Mouse (Mus musculus) liver, adult (tissue): Measurements from ENCODE around the gene Pik3c2g.

ENCODE experiments used
- GATA4 ChIP-seq: IDR thresholded peaks from 2 replicates; pipeline ENCODE4 v1.6.1; 2014; ENCODE audit warnings: mild to moderate bottlenecking, low read length; ENCODE audit not compliant: insufficient replicate concordance

The Pik3c2g gene

DNA sequence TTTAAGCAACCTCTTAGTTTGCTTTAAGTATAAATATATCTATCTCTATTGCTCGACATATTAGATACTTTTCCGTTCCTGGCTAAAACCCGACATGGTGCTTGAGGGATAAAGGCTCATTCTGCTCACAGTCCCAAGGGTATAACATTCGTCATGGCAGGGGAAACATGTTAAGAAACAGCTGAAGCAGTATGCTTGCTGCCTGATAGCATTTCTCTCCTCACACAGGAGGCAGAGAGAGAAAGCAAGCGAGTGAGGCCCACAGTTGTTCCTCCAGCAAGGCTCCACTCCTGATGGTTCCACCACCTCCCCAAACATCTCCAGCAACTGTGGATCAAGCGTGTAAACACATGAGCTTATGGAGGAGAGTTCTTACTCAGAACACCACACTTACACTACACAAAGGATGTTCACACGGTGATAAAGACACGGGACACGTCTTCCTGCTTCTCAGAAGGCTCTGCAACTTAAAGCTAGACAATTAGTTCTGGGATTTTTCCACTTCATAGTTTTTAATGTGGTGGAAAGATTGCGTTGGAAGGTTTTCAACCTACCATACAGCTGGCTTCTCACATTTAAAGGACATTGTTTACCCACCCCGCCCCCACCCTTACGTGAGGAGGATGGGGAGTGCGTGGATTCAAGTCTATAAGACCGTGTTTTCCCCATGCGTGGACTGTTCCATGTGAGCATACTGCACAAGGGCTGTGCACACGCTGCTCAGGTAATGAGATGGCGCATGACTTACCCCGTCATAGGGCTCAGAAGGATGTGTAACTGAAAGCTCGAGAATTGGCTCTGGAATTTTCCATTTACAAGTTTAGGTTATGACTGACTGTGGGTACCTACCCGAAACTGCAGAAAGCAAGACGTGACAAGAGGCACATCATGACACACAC is 264.9 kb downstream of the Pik3c2g start:
- TF ChIP-seq GATA4: no peak

DNA sequence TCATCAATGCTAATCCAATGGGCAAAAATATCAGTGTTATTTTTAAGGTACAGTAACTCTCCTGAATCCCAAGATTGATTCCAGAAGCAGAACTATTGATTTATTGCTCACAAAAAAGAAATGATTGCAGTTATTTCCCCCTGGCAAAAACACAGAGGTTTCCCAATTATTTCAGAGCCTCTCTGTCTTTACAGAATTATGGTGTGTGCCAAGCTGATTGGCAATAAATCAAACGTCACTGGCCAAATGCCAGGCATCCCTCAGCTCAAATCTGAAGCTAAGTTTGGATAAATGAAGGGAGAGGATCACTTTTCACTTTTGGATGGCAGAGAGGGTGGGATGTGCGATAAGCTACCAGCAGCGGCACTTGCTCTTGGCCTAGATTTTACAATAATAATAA is 265.8 kb downstream of the Pik3c2g start:
- TF ChIP-seq GATA4: no peak

DNA sequence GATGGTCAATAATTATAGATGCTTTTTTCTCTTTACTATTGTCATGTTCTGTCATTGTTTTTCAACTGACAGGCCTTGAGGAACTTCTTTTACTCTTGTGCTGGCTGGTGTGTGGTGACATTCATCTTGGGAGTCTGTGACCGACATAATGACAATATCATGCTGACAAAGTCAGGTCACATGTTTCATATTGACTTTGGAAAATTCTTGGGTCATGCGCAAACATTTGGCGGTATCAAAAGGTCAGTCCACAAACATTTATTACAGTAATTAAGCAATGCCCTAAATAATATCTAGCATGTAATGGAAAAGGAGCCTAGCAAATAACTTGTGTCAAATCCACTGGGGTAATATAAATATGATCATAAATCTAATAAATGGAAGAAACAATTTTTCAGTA is 273.1 kb downstream of the Pik3c2g start:
- TF ChIP-seq GATA4: no peak

DNA sequence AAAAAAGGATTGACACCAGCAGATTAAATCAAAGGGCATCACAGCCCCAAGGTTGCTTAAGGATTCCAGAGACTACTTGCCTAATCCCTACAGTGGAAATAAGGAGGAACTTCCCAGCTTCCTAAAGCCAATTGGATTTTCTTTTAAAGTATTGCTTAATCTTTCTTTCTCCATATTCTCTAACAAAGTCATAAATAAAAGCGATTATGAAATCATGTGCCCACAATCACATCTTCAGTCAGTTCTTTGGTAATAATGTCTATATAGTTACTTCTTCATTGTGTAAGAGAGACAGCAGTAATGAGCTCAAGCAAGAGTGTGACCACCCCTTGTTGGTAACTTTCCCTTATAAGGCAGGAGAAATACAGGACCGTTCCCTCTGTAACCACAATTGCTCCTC is 274.5 kb downstream of the Pik3c2g start:
- no peak for TF ChIP-seq GATA4

DNA sequence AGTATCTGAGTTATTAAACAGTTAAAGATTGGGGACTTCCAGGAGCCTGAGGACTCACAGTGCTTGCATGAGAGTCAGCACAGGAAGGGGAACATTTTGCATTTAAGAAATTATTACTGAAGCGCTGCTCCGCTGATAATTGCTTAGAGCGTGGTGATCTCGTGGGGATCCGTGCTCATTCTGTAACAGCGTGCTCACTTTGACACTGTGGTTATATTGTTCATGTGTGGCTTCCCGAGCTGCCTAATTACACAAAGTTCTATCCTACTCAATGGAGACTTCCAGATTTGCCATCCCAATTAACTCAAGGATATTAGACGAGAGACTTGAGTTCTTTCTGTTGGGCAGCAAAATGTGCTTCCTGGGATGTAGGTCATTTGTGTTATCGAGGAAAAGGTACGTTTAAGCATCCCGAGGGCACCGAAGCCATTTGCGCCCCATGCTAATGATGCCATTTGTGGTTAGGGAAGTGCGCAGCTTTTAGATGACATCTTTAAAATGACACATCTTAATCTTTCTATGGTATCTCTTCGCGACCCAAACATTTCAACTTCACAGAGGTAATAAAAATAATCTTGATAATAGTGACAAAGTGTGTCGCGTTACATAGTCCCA is 278.1 kb downstream of the Pik3c2g start:
- no peak for TF ChIP-seq GATA4

DNA sequence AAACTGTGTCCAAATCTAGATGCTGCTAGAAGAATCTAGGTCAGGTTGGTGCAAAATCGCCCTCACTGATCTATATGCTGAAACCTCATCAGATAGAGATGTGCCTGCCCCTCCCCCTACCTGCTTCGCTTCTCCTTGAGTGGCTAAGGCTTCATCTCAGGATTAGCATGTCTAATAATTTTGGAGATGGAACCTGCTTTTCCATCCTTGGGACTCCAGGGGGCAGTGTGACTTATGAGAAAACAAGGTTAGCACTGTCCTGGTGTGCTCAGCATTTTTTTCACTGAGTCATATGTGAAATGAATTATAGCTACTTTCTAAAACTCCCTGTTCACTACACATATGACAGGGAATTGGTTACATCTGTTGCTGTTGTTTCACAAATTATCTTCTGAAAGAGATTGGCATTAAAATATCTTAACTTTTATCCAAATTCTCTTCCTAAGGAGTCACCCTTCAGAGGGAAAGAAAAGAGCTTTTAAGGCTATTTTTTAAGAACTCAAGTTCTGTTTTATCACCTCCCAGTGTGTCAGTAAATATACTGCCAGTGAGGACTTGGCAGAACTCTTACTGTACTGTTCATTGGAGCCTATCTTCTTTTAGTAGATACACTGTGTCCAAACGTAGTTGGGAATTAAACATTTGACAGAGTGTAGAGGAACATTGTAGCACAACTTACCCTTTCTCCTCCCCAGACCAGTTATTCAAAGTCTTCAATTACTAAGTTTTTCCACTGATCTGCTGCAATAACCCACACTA is 287.6 kb downstream of the Pik3c2g start:
- TF ChIP-seq GATA4: no peak

DNA sequence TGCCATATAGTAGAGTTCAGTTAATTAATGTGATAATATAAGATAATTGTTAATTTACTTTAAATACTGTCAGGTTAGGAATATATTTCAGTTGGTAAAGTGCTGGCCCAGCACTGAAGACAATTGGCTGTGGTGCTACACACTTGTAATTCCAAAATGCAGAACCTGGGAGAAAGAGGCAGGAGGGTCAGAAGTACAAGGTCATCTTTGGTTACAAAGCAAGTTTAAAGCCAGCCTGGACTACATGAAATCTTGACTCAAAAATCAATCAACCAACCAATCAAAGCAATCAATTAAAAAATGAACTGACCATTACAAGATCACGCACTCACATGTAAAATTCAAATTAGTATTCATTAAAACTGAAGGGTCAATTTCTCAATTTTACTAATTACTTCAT is 289.7 kb downstream of the Pik3c2g start:
- no peak for TF ChIP-seq GATA4

DNA sequence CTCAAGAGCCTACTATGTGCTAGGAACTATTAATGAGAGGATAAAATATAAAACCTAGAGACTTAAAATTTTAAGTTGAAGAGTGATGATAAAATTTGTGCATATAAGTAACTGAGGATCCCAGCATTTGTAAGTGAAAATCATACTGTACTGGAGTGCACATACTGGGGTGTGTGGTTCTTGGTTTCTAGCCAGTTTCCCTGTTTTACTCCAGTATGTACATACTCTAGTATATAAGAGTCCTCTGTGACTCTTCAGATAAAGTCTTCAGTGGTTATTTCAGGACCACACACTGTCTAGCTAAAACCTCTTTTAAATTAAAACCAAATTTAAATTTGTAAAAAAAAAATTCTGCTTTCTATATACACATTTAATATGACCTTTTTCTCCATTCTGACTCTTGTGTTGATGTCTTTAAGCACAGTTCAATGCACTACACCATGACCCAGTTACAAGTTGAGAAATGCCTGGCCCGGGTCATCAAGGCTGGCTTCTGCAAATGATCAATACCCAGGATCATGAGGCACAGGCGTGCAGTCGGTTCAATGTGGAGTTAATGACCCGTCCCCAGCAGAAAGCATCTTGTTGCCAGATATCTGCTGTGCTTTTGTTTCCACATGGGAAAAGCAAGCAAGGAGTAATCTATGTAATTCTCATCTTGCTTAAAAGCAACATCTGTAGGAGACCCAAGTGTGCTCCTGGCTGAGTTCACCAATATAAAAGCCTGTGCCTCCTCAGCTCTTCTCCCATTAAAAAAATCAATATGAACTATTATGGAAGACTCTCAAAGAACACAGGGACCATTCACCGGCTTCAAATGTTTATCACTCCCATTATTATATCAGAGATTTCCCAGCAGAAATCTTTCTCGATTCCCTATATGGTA is 290.7 kb downstream of the Pik3c2g start:
- no peak for TF ChIP-seq GATA4

DNA sequence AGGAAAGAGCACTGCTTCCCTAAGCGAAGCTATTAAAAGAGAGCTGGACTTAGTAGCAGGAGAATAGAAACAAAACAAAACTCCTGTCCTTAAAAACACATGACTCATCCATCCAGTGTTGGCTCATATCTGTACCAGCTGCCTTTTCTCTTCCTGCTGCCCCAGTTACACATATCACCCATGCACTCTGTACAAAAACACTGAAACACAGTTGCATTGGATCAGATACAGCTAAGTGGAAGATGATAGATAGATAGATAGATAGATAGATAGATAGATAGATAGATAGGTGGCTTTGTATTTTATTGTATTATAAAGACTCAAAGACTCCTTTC is 291.3 kb downstream of the Pik3c2g start:
- 0 out of 2 replicates have a peak, but pooled peaks have one; percentile 59 for TF ChIP-seq GATA4

DNA sequence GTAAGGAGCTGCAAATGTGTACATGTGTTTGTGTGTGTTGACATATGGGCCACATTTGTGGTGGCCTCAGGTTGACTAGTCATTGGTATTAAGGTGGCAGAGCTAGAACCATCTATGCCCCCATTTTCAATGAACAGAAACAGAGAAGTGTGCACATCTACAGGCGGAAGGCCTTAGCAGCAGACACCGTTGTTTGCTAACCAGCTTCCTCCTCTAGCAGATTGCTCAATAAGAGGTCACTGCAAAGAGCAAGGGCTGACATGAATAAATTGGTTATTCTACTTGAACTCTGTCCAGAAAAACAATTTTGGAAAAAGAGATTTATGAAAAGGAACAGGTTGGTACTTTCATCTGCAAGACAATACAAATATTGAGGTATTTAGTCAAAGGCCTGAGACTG is 295.1 kb downstream of the Pik3c2g start:
- no peak for TF ChIP-seq GATA4

DNA sequence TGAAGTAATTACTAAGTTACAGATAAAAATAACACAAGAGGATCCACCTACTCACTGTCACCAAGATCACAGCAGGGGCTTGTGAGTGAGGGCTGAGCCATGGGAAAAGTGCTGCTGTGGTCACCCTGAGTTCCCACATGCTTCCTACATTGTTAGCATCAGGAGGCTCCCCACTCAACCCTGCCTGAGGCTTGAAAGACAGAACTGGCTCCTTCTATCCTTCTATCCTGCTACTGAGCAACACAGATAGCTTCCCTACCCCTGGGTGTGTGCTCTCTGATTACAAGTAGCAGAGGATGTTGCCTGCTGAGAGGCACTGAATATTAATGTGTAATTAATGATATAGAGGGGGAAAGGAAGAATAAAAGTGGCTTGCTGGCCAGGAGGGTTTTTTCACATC is 300.2 kb downstream of the Pik3c2g start:
- no peak for TF ChIP-seq GATA4

DNA sequence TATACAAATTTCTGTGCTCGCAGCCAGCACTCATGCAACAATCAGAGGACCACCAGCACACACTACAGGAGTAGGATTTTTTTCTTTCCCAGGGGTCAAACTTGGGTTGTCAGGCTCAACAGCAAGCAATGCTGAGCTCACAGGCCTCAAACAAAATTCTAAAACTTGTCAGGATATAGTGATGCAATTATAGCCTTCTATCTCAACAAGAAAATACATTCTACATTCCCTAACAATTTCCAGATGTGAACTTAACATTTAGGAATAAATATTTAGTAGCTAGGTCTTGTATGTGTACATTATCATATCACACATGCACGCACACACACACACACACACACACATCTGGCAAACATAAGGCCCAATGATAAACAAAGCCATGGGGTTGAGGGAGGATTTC is 308.6 kb downstream of the Pik3c2g start:
- no peak for TF ChIP-seq GATA4

DNA sequence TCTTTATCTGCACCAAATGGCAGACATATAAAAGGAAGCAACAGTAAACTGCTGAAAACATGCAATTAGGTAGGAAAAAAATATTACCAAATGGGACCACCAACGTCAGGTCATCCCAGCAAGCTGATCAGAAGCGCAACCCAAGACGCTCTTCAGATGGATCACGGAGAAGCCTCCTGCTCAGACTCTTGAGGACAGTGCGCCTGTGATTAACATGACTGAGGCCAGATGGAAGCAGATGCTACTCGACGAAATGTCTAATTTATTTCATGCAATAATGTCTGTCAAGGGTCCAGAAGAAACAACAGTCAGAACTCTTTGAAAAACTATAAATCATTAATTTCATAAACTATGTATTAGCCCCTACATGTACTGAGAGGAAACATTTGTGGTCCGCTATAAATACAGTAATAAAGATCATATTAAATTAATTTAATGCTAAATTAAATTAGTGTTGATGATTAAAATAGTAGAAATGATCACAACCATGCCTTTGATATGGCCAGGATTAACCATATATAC is 312.7 kb downstream of the Pik3c2g start:
- no peak for TF ChIP-seq GATA4

DNA sequence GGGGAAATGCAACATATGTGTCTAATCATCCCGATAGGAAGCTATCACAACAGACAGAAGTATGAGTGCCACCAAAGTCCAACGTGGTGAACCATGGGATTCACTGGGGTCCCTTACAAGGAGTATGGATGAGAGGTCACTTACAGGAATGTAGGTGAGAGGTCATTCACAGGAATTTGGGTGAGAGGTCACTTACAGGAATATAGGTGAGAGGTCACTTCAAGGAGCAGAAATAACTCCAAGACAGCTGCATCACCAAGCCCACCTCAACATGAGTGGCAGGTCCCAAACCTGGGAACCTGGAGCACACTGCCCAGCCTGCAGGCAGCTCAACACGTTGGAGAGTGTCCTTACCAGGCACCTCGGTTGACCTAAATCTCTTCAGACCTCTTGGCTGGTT is 314.8 kb downstream of the Pik3c2g start:
- no peak for TF ChIP-seq GATA4

DNA sequence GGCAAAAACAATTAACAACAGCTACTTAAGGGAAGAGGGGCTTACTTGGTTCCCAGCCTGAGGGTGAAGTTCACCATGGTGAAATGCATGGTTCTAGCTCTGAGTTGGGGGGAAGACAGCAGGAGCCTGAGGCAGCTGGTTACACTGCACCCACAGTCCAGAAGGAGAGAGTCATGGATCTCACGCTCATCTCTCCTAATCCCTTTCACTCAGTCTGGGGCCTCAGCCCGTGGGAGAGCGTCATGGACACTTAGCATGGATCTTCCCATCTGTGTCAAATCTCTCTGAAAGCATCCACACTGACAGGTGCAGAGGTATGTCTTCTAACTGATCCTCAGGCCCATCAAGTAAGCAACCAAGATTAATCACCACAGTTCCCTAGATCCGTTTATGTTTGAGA is 320.1 kb downstream of the Pik3c2g start:
- TF ChIP-seq GATA4: no peak
